Mouse (Mus musculus) cerebellum, adult 9-10 months (tissue): Measurements from ENCODE around the gene Itpr2.

Experiments used
- DNase-seq: peaks from one replicate; pipeline ENCODE4 v3.0.0; 2022

Itpr2 gene

GRCm38 (mm10) chr6:146410427-146410810 lies 91.6 kb downstream of the Itpr2 start:
- no peak for DNase-seq

- peak; percentile 72 for DNase-seq
Measured at GRCm38 (mm10) chr6:146409692-146410426, 92.2 kb downstream of the Itpr2 start.

GRCm38 (mm10) chr6:146405380-146405779 lies 96.6 kb downstream of the Itpr2 start:
- DNase-seq = no peak

- no peak for DNase-seq
Measured at GRCm38 (mm10) chr6:146404876-146405275, 97.1 kb downstream of the Itpr2 start.

GRCm38 (mm10) chr6:146404156-146404555 lies 97.9 kb downstream of the Itpr2 start:
- no peak for DNase-seq

DNA sequence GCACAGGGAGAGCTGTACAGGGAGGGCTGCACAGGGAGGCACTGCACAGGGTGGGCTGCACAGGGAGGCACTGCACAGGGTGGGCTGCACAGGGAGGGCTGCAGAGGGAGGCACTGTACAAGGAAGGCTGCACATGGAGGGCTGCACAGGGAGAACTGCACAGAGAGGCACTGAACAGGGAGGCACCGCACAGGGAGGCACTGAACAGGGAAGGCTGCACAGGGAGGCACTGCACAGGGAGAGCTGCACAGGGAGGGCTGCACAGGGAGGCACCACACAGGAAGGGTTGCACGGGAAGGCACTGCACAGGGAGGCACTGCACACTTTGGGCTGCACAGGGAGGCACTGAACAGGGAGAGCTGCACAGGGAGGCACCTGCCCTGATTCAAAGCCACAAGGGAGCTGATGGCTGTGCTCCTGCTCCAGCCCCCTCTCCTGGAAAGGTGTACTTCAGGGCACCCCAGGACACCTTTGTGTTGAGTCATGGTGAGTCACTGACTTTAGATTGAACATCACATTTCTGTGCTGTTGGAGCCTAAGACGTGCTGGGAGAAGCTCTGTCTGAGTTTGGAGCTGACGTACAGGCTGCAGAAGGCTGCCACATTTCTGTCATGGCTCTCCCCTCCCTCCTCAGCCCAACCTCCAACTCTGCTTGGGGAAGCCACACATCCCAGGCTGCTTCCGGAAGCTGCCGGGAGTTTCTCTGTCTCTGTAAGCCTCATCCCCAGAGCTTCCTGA lies 98.9 kb downstream of the Itpr2 start:
- DNase-seq = no peak

DNA sequence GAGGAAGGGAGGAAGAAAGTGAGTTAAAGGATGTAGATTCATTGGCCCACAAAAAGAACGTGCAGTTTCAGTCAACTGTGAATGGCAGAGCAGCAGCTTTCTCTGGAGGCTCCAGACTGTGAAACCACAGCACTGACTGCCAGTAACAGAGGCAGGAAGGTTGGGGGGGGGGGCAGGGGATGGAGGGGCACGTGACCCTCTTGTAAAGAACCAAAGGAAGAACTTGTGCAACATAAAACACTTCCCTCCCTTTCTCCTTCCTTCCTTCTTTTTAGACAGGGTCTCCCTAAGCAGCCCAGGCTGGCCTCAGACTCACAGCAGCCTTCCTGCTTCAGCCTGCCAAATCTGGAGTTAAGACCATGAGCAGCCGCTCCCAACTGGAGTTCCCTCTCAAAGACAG lies 104.2 kb downstream of the Itpr2 start:
- no peak for DNase-seq

GRCm38 (mm10) chr6:146396253-146396652 lies 105.8 kb downstream of the Itpr2 start:
- no peak for DNase-seq

- DNase-seq = no peak
Measured at GRCm38 (mm10) chr6:146395616-146396015, 106.4 kb downstream of the Itpr2 start.

DNA sequence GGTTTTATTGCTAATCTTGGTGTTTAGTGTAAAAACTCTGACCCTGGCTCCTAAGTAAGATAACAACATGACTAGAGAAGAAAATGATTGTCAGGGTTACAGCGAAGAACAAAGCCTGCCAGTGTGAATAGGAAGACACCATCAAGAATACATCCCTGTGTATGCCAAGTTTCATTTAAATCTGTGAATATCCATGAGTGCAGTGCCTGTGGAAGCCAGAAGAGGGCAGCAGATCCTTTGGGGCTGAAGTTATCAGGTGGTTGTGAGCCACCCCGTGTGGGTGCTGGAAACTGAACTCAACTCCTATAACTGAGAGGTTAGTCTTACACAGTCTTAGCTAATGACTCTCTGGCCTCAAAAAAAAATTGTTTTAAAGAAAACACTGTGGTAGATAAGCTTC lies 109.8 kb downstream of the Itpr2 start:
- no peak for DNase-seq

GRCm38 (mm10) chr6:146390159-146390558 lies 111.9 kb downstream of the Itpr2 start:
- DNase-seq = no peak

GRCm38 (mm10) chr6:146388010-146388409 lies 114.0 kb downstream of the Itpr2 start:
- DNase-seq = no peak

DNA sequence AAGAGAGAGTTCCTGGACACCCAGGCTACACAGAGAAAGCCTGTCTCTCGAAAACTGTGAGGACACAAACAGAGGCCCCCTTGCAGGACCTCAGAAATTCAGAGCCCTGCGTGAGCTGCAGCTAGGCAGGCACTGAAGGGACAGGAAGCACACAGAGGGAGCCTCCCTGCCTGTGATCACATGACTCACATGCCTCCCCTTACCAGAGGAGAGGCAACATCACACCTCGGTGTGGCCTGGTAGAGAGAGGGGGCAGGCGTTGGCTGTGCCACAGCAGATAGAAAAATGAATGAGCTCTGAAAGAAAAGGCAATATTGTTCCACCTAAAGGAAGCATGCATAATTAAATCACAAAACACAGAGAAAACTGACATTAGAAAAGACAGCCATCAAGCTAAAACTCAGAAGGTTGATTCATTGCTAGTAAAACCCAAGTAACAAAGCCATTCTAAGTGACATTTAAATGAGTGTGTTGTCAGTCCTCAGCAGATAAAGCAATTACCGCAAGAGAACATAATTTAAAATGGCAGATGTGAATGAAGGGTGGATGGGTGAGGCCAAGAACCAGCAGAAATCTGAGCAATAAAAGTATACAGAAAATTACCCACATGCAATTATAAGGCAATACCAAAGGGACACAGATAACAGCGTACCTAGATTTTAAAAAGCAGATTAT lies 114.8 kb downstream of the Itpr2 start:
- DNase-seq = no peak

- DNase-seq = no peak
Measured at GRCm38 (mm10) chr6:146379263-146379662, 122.8 kb downstream of the Itpr2 start.

GRCm38 (mm10) chr6:146371511-146371910 lies 130.5 kb downstream of the Itpr2 start:
- no peak for DNase-seq

DNA sequence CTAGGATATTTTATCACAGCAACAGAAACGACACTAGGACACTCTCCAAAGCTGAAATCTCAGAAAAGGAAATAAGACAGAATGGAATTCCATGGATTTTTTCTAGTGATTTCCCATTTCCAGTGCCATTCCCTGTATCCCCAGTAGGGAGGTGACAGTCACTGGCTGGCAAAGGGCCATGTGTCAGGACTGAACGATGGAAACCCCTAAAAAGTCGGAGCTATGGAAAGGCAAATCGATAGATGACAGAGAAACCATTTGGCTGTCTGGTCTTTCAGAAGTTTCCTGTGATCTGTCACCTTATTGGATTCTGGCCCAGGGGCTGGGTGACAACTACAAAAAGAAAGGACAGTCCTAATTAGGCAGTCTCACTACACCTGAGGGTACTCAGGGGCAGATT lies 135.8 kb downstream of the Itpr2 start:
- no peak for DNase-seq

DNA sequence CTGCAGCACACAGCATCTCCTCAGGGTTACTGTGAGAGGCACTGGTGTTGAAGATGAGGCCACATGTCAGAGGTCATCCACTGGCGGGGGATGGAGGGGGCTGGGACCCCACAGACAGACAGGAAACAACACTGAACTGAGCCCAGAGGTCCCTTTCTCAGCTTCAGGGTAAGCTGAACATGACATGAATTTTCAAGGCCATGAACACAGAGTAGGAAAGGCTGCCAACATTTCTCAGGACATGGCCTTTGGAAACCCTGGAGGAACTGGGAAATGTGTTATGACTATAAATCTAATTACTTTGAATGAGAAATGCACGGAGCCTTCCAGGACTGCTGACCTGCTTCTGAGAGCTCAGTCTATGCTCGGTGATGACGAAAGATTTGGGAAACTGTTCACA lies 144.1 kb downstream of the Itpr2 start:
- peak; percentile 24 for DNase-seq

DNA sequence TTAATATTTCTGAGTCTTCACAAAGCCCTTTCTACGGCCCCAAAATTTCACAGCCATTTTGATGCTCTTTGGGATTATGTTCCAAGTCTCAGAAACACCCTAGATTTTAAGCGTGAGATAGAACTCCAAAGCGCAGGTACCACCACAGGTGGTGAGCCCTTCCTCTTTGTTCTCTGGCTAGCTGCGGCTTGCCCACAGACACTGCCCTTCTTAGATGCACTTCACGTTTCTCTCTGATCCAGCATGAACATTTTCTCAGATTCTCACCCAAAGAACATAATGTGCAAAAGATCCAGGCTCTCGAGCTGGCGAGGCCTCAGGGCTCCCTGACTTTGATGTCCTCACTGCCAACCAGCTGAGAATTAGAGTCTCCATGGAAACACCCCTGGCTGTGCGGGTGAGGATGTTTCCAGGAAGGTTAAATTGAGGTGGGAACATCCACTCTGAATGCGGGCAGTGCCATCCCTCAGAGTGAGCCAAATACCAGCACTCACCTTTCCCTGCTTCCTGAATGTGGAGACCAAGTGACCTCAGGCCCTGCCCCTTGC lies 149.7 kb downstream of the Itpr2 start:
- DNase-seq = no peak

GRCm38 (mm10) chr6:146351816-146352215 lies 150.2 kb downstream of the Itpr2 start:
- no peak for DNase-seq

DNA sequence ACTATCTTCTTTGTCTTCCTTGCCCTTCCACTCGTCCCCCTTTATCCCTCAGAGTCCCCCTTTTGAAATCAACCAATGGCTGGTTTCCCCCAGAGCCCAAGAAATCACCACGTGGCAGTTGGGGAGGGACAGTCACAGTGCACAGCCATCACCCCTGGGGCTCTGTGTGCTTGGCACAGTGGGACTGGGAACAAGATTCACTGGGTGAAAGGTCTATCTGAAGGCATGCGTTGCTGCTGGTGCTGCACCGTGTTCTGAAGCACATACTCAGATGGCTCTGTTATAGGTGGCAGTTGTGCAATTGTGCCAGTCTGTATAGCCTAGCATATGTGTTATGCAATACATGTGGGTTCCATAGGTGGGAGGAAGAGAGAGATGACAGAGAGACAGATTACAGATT lies 154.5 kb downstream of the Itpr2 start:
- no peak for DNase-seq

DNA sequence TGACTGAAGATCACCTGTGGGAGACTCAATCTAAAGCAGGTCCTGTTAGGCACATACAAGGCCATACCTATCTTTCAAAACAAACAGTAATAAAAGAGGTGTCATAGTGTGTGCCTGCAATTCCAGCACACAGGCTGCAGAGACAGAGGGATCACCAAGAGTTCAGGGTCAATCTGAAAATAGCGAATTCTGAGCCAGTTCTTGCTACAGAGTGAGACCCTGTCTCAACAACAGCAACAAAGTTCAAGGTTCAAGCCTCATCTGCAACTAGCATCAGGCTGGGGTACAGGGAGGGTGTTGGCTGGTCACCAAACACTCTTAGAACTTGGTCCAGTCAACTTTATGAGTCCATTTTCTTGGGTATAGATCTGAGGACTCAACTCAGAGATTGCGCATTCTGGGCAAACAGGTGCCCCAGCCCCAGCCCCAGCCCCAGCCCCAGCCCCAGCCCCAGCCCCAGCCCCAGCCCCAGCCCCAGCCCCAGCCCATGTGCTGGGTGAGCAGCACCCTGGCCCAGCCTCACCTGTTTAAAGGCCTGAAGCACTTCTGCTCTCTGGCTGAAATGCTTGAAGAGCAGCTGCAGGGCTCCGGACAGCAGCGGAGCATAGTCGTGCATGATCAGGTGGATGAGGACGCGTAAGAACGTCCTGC lies 155.4 kb downstream of the Itpr2 start:
- DNase-seq = no peak

DNA sequence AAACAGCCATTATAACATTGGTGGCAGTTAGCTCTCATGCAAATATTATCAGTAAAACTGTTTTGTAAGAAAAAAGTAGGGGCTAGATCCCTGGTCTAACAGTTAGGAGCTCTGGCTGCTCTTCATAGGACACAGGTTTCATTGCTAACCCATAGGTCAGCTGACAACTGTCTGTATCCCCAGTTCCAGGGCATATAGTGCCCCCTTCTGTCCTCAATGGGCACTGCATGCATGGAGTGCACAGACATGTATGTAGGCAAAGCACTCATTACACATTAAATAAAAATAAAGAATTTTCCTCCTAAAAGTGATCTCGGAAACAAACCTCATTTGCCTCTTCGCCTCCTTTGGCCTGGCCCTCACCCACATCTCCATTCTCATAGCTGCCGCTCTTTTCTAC lies 157.3 kb downstream of the Itpr2 start:
- peak; percentile 27 for DNase-seq
